In genomic region chr8:116484087-116484486, GRCm38 (mm10) we compare ENCODE assay signal across 8 mouse cellular contexts. TPM values are rescaled to one million over a fixed set of nuclear protein-coding genes. Genes with fewer than 3 reads are reported as not detected.
A peak's percentile ranks its signal among the peaks of the same experiment; 100 is the strongest.
DNase-seq lines count a peak whose midpoint lies in the region; ATAC-seq and TF ChIP-seq lines count a peak whose summit lies in the region.

No protein-coding gene starts in this region.

- ATAC-seq in kidney, postnatal 0 days (replicated peaks; ENCODE audit: low FRiP score, low read depth): no peak

- no peaks in the 10 kb centered on the region for H3K4me1 ChIP-seq in kidney, postnatal 0 days (replicated peaks; ENCODE audit: insufficient read depth, low read length)

- H3K27me3 ChIP-seq in kidney, postnatal 0 days (ENCODE audit: insufficient read depth, low read length): no peaks in the 10 kb centered on the region

- no peak overlapping the region for H3K4me3 ChIP-seq in kidney, postnatal 0 days (replicated peaks; ENCODE audit: low read depth, low read length)

- WGBS in kidney, postnatal 0 days: 25% methylated on average over 2 of the region's 2 CpGs

- peak; percentile 79 for TF ChIP-seq CTCF in kidney, postnatal 0 days (IDR thresholded peaks at IDR 0.05; ENCODE audit: low read depth)

- peak; percentile 86 for DNase-seq in kidney, postnatal 0 days (ENCODE audit: low spot score)
- DNase-seq in kidney, adult 8-10 months: no peak
- DNase-seq in ES-CJ7 (ENCODE audit: low read depth, low spot score): peak; percentile 51
- DNase-seq in embryo, embryonic 11 days: peak; percentile 62
- peak; percentile 28 for DNase-seq in lung, postnatal 25 days (ENCODE audit: low spot score)
- no peak for DNase-seq in spleen, postnatal 14 days (ENCODE audit: low spot score in 2 of 2)
- DNase-seq in c-Kit-positive CD71-positive TER-119-positive erythroid progenitor cells, embryonic 14.5 days (ENCODE audit: low spot score): no peak
- no peak for DNase-seq in layer of hippocampus, adult 8-10 months (ENCODE audit: low spot score in 2 of 2)

- no peaks in the 10 kb centered on the region for H3K36me3 ChIP-seq in kidney, postnatal 0 days (ENCODE audit: insufficient read depth, low read length)

- H3K27ac ChIP-seq in kidney, postnatal 0 days: no peak overlapping the region

- H3K9ac ChIP-seq in kidney, postnatal 0 days (ENCODE audit: low read depth, low read length): no peak overlapping the region

- H3K4me2 ChIP-seq in kidney, postnatal 0 days (ENCODE audit: low read length): no peak overlapping the region

- no peaks in the 10 kb centered on the region for H3K9me3 ChIP-seq in kidney, postnatal 0 days (replicated peaks; ENCODE audit: low read length)

RNA-seq across cellular contexts. Expression of gene Dynlrb2, which starts 20.7 kb away (rescaled TPM):
- 0.98 and 2.0 TPM in 2 replicates for polyA plus RNA-seq in kidney, postnatal 0 days (2015; fragmentation: Nextera tagmentation; extraction: Ambion mirVana)
- total RNA-seq in layer of hippocampus, adult 8-10 months (2022): 1 to 10 TPM in 3 of 4 experiments, not detected in 1; 2.2 to 5.3 (median 2.8) TPM

Comparison
In these comparisons a context has a peak if more than half of its experiments do, and no peak if none do; other contexts are left out.
1. DNase-seq: peak in kidney, postnatal 0 days (single experiment), ES-CJ7 (single experiment), embryo, embryonic 11 days (single experiment) and lung, postnatal 25 days (single experiment); none in kidney, adult 8-10 months (0 of 2), spleen, postnatal 14 days (0 of 2), c-Kit-positive CD71-positive TER-119-positive erythroid progenitor cells, embryonic 14.5 days (single experiment) and layer of hippocampus, adult 8-10 months (0 of 2).